Mouse (Mus musculus) limb, embryonic 10.5 days (tissue): Measurements from ENCODE around the gene Dgkz. TPM values are rescaled to one million over a fixed set of nuclear protein-coding genes. Genes with fewer than 3 reads are reported as not detected.

Experiments
- DNase-seq: peaks from one replicate; pipeline ENCODE4 v3.0.0-alpha.2; 2017; ENCODE audit warnings: low spot score
- H3K27ac ChIP-seq: fragments of 300-500 bp; sonication (generic); 2 replicates; pipeline ENCODE4 v1.5.1; 2016; ENCODE audit warnings: mild to moderate bottlenecking
- H3K27me3 ChIP-seq: fragments of 300-500 bp; sonication (generic); 2 replicates; pipeline ENCODE4 v1.6.1; 2016; ENCODE audit warnings: low read depth, mild to moderate bottlenecking; ENCODE audit not compliant: poor library complexity, severe bottlenecking
- H3K36me3 ChIP-seq: fragments of 300-500 bp; sonication (generic); 2 replicates; pipeline ENCODE4 v1.6.1; 2016; ENCODE audit warnings: mild to moderate bottlenecking, moderate library complexity
- H3K4me1 ChIP-seq: fragments of 300-500 bp; sonication (generic); 2 replicates; pipeline ENCODE4 v1.6.1; 2016
- H3K4me3 ChIP-seq: fragments of 300-500 bp; sonication (generic); 2 replicates; pipeline ENCODE4 v1.5.1; 2016; ENCODE audit warnings: mild to moderate bottlenecking, moderate library complexity
- H3K9me3 ChIP-seq: fragments of 300-500 bp; sonication (generic); replicated peaks from 2 replicates; pipeline ENCODE4 v1.6.1; 2016; ENCODE audit warnings: mild to moderate bottlenecking
- WGBS: fragments of 180-500 bp; shearing (Covaris S2); methylation state at CpG from one replicate; pipeline ENCODE4 v1.1.7; 2016; 5-methylcytosine and 5-hydroxymethylcytosine counted together
- polyA plus RNA-seq: library from polyadenylated mRNA; unstranded; fragments of >200 nt; fragmentation: Nextera tagmentation; extraction: Ambion mirVana; gene quantifications from 2 replicates; pipeline ENCODE4 v1.2.1, GENCODE M21; 2016

Gene Dgkz
- polyA plus RNA-seq, 1 experiment from 2014 or later = 57.3 TPM

DNA sequence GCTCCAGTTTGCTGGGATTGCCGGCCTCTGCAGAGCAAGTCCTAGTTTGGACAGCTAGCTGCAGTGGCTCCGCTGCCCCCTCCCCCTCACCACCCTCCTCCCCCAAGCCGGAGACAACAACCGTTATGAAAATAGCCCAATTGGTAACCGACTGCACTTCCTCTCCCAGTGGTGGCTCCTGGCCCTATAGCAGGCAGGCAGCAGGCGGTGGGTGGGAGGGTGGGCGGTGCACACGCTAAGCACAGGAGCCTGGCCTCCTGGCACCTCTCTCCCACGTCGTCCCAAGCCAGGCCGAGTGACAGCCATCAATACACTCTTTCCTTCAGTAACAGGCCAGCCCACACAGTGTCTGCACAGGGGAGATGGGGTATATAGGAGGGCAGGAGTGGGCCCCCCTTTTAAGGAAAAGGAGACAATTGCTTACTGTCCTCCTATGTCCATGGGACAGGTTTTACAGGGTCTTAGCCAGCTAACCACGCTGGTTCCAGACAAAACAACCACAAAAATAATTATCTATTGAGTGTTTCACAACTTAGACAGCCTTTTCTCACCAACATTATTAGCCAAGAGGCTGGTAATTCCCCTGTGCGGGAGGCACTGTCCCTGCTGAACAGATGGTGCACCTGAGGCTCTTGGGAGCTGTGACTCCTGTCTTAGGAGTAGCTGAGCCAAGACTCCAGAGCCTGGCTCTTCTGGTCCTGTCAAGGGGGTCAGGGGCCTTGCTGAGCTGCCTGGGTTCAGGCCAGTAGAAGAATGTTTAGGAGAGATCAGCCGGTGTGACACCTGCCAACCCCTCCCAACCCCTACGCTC is 25.2 kb downstream of the Dgkz start:
- 19% methylated on average over 15 of the region's 15 CpGs for WGBS
- no peaks in the 10 kb centered on the region for H3K27me3 ChIP-seq
- peaks cover 52% of the 10 kb centered on the region for H3K4me1 ChIP-seq
- peak overlapping the region; percentile 33 for H3K4me3 ChIP-seq
- no peak for DNase-seq
- H3K36me3 ChIP-seq = peaks cover 9% of the 10 kb centered on the region; the same call in 1 of the 2 replicates
- H3K9me3 ChIP-seq = no peaks in the 10 kb centered on the region
- H3K27ac ChIP-seq = peak overlapping the region; percentile 83

- no peaks in the 10 kb centered on the region for H3K27me3 ChIP-seq
- H3K27ac ChIP-seq = peak overlapping the region; percentile 83
- H3K9me3 ChIP-seq = no peaks in the 10 kb centered on the region
- H3K4me1 ChIP-seq = peaks cover 54% of the 10 kb centered on the region
- H3K4me3 ChIP-seq = peak overlapping the region; percentile 33
- WGBS = 75% methylated on average over 17 of the region's 17 CpGs
- DNase-seq = no peak
- peaks cover 15% of the 10 kb centered on the region for H3K36me3 ChIP-seq
These were observed 26.0 kb downstream of the Dgkz start for GRCm38 (mm10) chr2:91949411-91950274.

DNA sequence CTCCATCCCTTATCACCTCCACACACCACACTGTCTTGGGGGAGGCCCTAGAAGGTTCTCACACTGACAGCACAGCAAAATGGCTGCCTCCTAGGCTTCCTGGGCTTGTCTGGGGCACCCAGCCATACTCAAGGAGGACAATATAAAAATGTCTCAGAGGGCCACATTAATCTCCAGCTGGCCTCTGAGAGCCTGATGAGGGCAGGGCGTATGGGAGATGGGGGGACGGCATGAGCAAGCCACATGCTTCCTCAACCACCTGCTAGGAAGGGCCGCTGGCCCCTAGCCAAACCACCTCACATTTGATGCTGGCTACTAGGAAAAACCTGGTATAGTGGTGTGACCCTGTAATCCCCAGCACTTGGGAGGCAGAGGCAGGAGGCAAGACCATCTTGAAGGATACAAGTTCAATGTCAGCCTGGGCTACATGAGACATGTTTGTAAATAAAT is 26.8 kb downstream of the Dgkz start:
- Histone ChIP-seq H3K4me1 (peaks cover 56% of the 10 kb centered on the region), H3K27ac (peak overlapping the region; percentile 83)
- WGBS = 85% methylated on average over 3 of the region's 3 CpGs

DNA sequence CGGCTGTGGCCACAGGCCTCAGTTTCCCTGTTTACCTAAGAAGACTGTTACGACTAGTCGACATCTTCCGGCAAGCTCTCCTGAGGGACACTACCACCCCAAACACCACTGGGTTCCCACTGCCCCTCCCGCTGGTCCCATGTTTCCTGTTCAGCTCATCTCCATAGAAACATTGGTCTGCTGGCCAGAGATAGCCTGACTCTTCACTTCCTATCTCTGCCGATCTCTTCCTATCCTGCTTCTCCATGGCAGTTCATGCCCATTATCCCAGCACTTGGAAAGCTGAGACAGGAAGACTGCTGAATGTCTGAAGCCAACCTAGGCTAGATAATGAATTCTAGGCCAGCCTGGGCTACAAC is 27.5 kb downstream of the Dgkz start:
- Histone ChIP-seq H3K27ac (peak overlapping the region; percentile 83), H3K4me3 (no peak overlapping the region), H3K9me3 (no peaks in the 10 kb centered on the region), H3K4me1 (peaks cover 50% of the 10 kb centered on the region), H3K36me3 (peaks cover 16% of the 10 kb centered on the region), H3K27me3 (no peaks in the 10 kb centered on the region)
- WGBS = 79% methylated on average over 6 of the region's 6 CpGs
- no peak for DNase-seq

More for the DNA sequence above, 26.8 kb downstream of the Dgkz start:
- Histone ChIP-seq H3K27me3 (no peaks in the 10 kb centered on the region), H3K36me3 (peaks cover 14% of the 10 kb centered on the region), H3K9me3 (no peaks in the 10 kb centered on the region), H3K4me3 (no peak overlapping the region)
- no peak for DNase-seq

GRCm38 (mm10) chr2:91947397-91948150 is 28.1 kb downstream of the Dgkz start:
- WGBS = 63% methylated on average over 11 of the region's 11 CpGs
- no peak overlapping the region for H3K4me3 ChIP-seq
- H3K27me3 ChIP-seq = no peaks in the 10 kb centered on the region
- H3K27ac ChIP-seq = peak overlapping the region; percentile 83
- peaks cover 52% of the 10 kb centered on the region for H3K4me1 ChIP-seq
- no peaks in the 10 kb centered on the region for H3K9me3 ChIP-seq
- no peak for DNase-seq
- H3K36me3 ChIP-seq = peaks cover 19% of the 10 kb centered on the region

DNA sequence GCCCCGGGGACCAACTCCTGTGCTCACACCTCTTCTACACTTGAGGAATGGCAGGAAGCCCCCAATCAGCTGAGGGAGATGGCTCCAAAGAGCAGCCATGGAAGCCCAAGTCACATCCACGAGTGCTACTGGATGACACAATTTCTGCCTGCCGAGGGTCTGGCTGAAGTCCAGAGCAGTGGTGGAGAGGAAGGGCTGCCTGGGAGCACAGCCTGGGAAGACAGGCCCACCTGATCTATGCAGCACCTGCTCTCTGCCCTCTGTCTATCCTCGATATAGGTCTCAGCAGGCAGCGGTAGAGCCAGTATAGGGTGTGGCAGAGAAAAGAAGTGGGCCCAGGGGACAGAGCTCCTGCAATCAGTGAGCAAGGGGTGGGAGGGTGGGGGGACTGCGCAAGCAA is 28.8 kb downstream of the Dgkz start:
- Histone ChIP-seq H3K4me3 (no peak overlapping the region), H3K27ac (0 out of 2 replicates have a peak overlapping the region, but pooled peaks have one; percentile 83), H3K27me3 (no peaks in the 10 kb centered on the region), H3K36me3 (peaks cover 27% of the 10 kb centered on the region), H3K9me3 (no peaks in the 10 kb centered on the region), H3K4me1 (peaks cover 55% of the 10 kb centered on the region)
- DNase-seq = no peak
- WGBS = 73% methylated on average over 6 of the region's 6 CpGs

GRCm38 (mm10) chr2:91945483-91945882 is 30.2 kb downstream of the Dgkz start, which contains the start of gene Gm9821:
Gene Gm9821, plus strand, starts transcription at chr2:91945703.
- peak within 1 kb of the TSS; percentile 59 for H3K27ac ChIP-seq
- peaks cover 51% of the 10 kb centered on the region for H3K4me1 ChIP-seq
- no peak for DNase-seq
- H3K9me3 ChIP-seq = no peaks in the 10 kb centered on the region
- WGBS = 89% methylated on average over 18 of the region's 18 CpGs
- H3K27me3 ChIP-seq = no peaks in the 10 kb centered on the region
- H3K4me3 ChIP-seq = no peak within 1 kb of the TSS
- peaks cover 38% of the 10 kb centered on the region for H3K36me3 ChIP-seq

GRCm38 (mm10) chr2:91944170-91944950 is 31.3 kb downstream of the Dgkz start:
- DNase-seq = peak; percentile 89
- H3K4me1 ChIP-seq = peaks cover 40% of the 10 kb centered on the region

DNA sequence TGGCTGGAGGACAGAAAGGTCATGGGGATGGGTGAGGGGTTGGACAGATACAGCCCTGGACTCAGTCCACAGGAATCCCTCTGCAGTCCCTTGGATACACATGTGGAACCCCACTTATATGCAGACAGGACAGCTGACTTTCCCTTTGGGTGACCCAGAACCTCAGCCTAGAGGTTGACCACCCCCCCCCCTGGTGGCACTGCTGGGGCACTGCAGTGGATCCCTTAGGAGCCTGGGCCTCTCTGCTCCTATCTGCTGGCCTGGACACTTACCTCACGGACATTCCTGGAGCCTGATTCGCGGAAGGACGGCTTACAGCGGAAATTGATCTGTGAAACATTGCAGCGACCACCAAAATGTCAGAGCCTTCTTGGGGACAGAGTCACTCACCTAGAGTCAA is 33.3 kb downstream of the Dgkz start:
- Histone ChIP-seq H3K27ac (no peak overlapping the region), H3K4me3 (no peak overlapping the region), H3K9me3 (no peaks in the 10 kb centered on the region), H3K4me1 (peaks cover 23% of the 10 kb centered on the region), H3K36me3 (peaks cover 69% of the 10 kb centered on the region), H3K27me3 (no peaks in the 10 kb centered on the region)
- 80% methylated on average over 6 of the region's 6 CpGs for WGBS
- DNase-seq = no peak

More at GRCm38 (mm10) chr2:91944170-91944950, 31.3 kb downstream of the Dgkz start:
- Histone ChIP-seq H3K9me3 (no peaks in the 10 kb centered on the region), H3K27me3 (no peaks in the 10 kb centered on the region), H3K36me3 (peaks cover 49% of the 10 kb centered on the region), H3K4me3 (no peak overlapping the region), H3K27ac (peak overlapping the region; percentile 59)
- WGBS = 49% methylated on average over 13 of the region's 13 CpGs

DNA sequence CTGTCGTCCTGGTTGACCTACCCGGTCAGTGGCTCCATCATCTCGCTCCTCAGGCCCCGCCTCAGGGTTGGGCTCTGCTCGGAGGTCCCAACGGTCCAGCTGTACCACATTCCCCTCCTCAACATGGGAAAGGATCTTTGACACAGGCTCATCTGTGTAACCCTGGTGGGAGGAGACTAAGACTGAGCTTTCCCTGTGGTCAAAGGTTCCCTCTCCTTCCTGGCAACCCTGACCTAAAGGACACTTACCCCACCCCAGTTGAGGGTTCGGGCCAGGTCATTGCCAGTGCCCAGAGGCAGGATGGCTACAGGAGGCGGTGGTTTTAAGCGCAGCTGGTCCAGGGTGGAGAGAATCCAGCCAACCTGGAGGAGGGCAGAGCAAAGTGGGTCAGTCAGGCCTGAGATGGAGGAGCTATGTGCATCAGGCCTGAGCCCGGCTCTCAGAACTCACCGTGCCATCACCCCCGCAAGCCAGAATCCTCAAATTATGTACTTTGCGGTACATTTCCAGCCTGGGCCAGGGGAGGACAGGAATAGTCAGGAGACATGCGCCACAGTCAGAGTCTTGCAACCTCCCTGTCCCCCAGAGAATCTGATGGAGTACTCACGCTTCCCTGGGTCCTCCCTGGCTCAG is 36.2 kb downstream of the Dgkz start:
- no peaks in the 10 kb centered on the region for H3K9me3 ChIP-seq
- H3K27me3 ChIP-seq = no peaks in the 10 kb centered on the region
- H3K27ac ChIP-seq = no peak overlapping the region
- H3K4me1 ChIP-seq = peaks cover 30% of the 10 kb centered on the region
- 84% methylated on average over 15 of the region's 15 CpGs for WGBS
- DNase-seq = no peak
- H3K4me3 ChIP-seq = no peak overlapping the region
- H3K36me3 ChIP-seq = peaks cover 89% of the 10 kb centered on the region

GRCm38 (mm10) chr2:91936154-91936553 is 39.5 kb downstream of the Dgkz start:
- Histone ChIP-seq H3K4me1 (peaks cover 48% of the 10 kb centered on the region), H3K9me3 (no peaks in the 10 kb centered on the region), H3K4me3 (no peak overlapping the region), H3K27me3 (no peaks in the 10 kb centered on the region), H3K36me3 (peaks cover 81% of the 10 kb centered on the region), H3K27ac (no peak overlapping the region; the same call in 1 of the 2 replicates)
- WGBS = 93% methylated on average over 7 of the region's 7 CpGs
- no peak for DNase-seq
